Mouse (Mus musculus) liver, adult 2 months (tissue): ENCODE measurements around the gene Cmtr2.

Experiments used
- CTCF ChIP-seq: fragments of 200-500 bp; IDR thresholded peaks from 2 replicates; pipeline ENCODE4 v1.5.1; 2011; ENCODE audit warnings: low read depth, low read length, control low read depth
- POLR2A ChIP-seq: fragments of 200-500 bp; IDR thresholded peaks from 2 replicates; pipeline ENCODE4 v1.6.1; 2011; ENCODE audit warnings: low read length, control low read depth; ENCODE audit not compliant: insufficient read depth; ENCODE audit errors: extremely low read depth

DNA sequence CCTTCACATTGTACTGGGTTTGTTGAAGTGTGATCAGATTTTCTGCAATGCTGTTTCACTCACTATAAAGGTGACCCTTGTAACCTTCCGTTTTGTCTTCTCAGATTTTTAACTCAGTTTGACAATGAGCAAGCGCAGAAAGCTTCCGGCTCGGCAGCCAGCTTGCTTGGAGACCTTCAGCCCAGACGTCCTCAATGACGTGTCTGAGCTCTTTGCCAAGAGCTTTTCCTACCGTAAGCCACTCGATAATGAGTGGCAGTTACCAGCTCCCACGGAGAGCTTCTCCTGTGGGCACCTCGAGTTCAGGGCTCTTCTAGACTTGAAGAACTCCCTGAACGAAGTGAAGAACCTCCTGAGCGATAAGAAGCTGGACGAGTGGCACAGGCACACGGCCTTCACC lies 5.5 kb downstream of the Cmtr2 start:
- TF ChIP-seq CTCF (no peak), POLR2A (no peak)
